Mouse (Mus musculus): ENCODE data around the gene Camk2d. TPM values are rescaled to one million over a fixed set of nuclear protein-coding genes. Genes with fewer than 3 reads are reported as not detected.

Camk2d gene
- total RNA-seq, 2 experiments from 2014 or later: 143 to 185 TPM

- no peak for DNase-seq (ENCODE audit: low spot score in 2 of 2)
- intact Hi-C loops (cut with DNase I): no loop called here
Measured at GRCm38 (mm10) chr3:126834641-126835167, 238.6 kb downstream of the Camk2d start.

- intact Hi-C loops (cut with DNase I): no loop called here
- DNase-seq (ENCODE audit: low spot score in 2 of 2): no peak
Measured at GRCm38 (mm10) chr3:126842780-126843179, 246.7 kb downstream of the Camk2d start.

- no peak for DNase-seq (ENCODE audit: low spot score in 2 of 2)
- intact Hi-C loops (cut with DNase I): no loop called here
Measured at GRCm38 (mm10) chr3:126844809-126845208, 248.7 kb downstream of the Camk2d start.

DNA sequence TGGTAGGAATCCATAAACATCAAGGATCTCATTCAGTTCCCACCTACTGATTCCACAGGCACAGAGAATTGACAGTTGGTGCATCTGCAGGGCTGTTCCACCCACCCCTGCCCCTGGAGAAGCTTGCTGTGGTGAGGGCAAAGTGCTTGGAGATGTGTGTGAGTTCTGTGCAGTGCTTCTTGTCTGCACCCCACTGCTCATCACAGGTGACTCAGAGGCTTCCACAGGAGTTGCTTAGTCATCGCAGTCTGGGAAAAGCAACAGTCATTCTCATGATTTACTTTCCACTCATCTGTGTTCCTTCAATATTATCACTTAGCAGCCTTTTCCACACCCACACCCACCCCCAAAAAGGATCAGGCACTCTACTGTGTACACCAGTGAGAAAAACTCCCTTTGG, 252.0 kb downstream of the Camk2d start:
- DNase-seq (ENCODE audit: low spot score in 2 of 2): peak; percentile 31 to 36

GRCm38 (mm10) chr3:126860442-126860841, 264.3 kb downstream of the Camk2d start:
- intact Hi-C loops (cut with DNase I): no loop called here
- no peak for DNase-seq (ENCODE audit: low spot score in 2 of 2)

More for the DNA sequence above, 252.0 kb downstream of the Camk2d start:
- intact Hi-C loops (cut with DNase I): no loop called here

- no peak for DNase-seq (ENCODE audit: low spot score in 2 of 2)
- intact Hi-C loops (cut with DNase I): no loop called here
Measured at GRCm38 (mm10) chr3:126869561-126869960, 273.5 kb downstream of the Camk2d start.

- intact Hi-C loops (cut with DNase I): no loop called here
- DNase-seq (ENCODE audit: low spot score in 2 of 2): no peak
Measured at GRCm38 (mm10) chr3:126870688-126871087, 274.6 kb downstream of the Camk2d start.

- intact Hi-C loops (cut with DNase I): no loop called here
- DNase-seq (ENCODE audit: low spot score in 2 of 2): no peak
Measured at GRCm38 (mm10) chr3:126878233-126878632, 282.1 kb downstream of the Camk2d start.

GRCm38 (mm10) chr3:126886090-126886489, 290.0 kb downstream of the Camk2d start:
- intact Hi-C loops (cut with DNase I): no loop called here
- no peak for DNase-seq (ENCODE audit: low spot score in 2 of 2)

DNA sequence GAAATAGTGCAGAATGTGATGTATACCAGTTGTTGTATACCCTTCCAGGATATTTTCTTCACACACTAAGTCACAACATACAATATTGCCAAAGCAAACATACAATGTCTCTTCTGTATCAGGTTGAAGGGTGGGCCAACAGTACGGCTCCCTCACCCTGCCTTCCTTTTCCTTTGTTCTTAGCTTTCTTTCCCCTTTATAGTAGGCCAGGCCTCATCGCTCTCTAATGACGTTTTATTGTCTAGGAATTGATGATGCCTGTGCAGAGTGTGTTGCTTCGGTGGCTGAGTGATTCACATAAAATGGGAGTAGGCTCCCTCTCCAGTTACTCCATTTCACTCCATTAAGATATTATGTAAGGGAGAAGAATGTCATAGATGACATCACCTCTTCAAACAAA, 290.5 kb downstream of the Camk2d start:
- DNase-seq (ENCODE audit: low spot score in 2 of 2): no peak
- intact Hi-C loops (cut with DNase I): no loop called here

Other genes starting within 250 kb of the Camk2d start
- gene Arsj, start 232.6 kb upstream of the Camk2d start, total RNA-seq (2021): 1 to 10 TPM; 2.0 to 3.2 TPM

All from left cerebral cortex, postnatal 36 days (tissue).